Mouse (Mus musculus): Measurements from ENCODE around the gene Map3k5. TPM values are rescaled to one million over a fixed set of nuclear protein-coding genes. Genes with fewer than 3 reads are reported as not detected.

The Map3k5 gene
- total and polyA plus RNA-seq, 3 experiments: 2.8 to 36.9 (median 19.9) TPM

Other genes starting within 250 kb of the Map3k5 start
- 1 to 10 TPM; 2.6 to 4.0 TPM for gene Il20ra, start 221.9 kb upstream of the Map3k5 start, total RNA-seq (2021)
- gene Il20ra, start 221.9 kb upstream of the Map3k5 start, polyA plus RNA-seq (2012; rRNA removed): 0.87 and 1.2 TPM in 2 replicates
- 10 to 100 TPM in 1 of 2 experiments, 1 to 10 TPM in 1; 7.9 to 14.5 TPM for gene Slc35d3, start 83.0 kb upstream of the Map3k5 start, total RNA-seq (2021)
- 39.9 and 40.1 TPM in 2 replicates for gene Slc35d3, start 83.0 kb upstream of the Map3k5 start, polyA plus RNA-seq (2012; rRNA removed)
- gene Pex7, start 26.8 kb upstream of the Map3k5 start, total RNA-seq (2021): 10 to 100 TPM; 44.8 to 47.5 TPM
- 114 and 169 TPM in 2 replicates for gene Pex7, start 26.8 kb upstream of the Map3k5 start, polyA plus RNA-seq (2012; rRNA removed)
- 10 to 100 TPM; 14.6 to 18.1 TPM for gene Map7, start 214.0 kb downstream of the Map3k5 start, total RNA-seq (2021)
- gene Map7, start 214.0 kb downstream of the Map3k5 start, polyA plus RNA-seq (2012; rRNA removed): 8.9 TPM in 2 replicates

All from adrenal gland, adult 2 months (tissue).